Comparison of ENCODE assay signal across 19 mouse cellular contexts in genomic region chr8:115855934-115856629, GRCm38 (mm10).
DNase-seq lines count a peak whose midpoint lies in the region; ATAC-seq and TF ChIP-seq lines count a peak whose summit lies in the region.
"Had no signal": no experiment of that assay in that cellular context is flagged by ENCODE, and none has a peak within 500 bp of the region (broad histone marks: within the 10 kb centered on the region; RNA-seq: fewer than 3 reads in every experiment).

No protein-coding gene starts in this region.

- H3K79me3 ChIP-seq in C2C12 (ENCODE audit: low read depth): no peaks in the 10 kb centered on the region

- in situ Hi-C loops in Patski (cut with MboI; ENCODE audit: low pct_unique_long_range_greater_than_20kb): no loop called here

- H3ac ChIP-seq in C2C12 (ENCODE audit: control insufficient read depth, insufficient read length, low read depth): no peak overlapping the region

- ATAC-seq in Patski: no peak
- ATAC-seq: hindbrain, embryonic 16.5 days; midbrain, embryonic 13.5 days had no signal

- peak; percentile 24 for DNase-seq in Patski (ENCODE audit: low read depth, low spot score)
- DNase-seq in kidney, adult 11 months: peak; percentile 73
- peak; percentile 71 for DNase-seq in kidney, postnatal 14 days
- DNase-seq in spleen, postnatal 4 days (ENCODE audit: low spot score in 2 of 2): no peak
- DNase-seq in ovary, postnatal 36 days (ENCODE audit: low spot score): no peak
- DNase-seq in layer of hippocampus, adult 8-10 months (ENCODE audit: low spot score in 2 of 2): no peak
- DNase-seq: cerebellum, postnatal 14 days; heart, adult 18-20 months; heart, postnatal 10 days; layer of hippocampus, adult 9-11 months; liver, postnatal 0 days; lung, postnatal 36 days had no signal

- no peak overlapping the region for H3K4me3 ChIP-seq in C2C12 (ENCODE audit: insufficient read depth, poor library complexity, severe bottlenecking)
- H3K4me3 ChIP-seq: embryonic facial prominence, embryonic 13.5 days; forebrain, embryonic 12.5 days; limb, embryonic 10.5 days; midbrain, embryonic 13.5 days; stomach, embryonic 15.5 days had no signal

- no peaks in the 10 kb centered on the region for H3K79me2 ChIP-seq in C2C12 (ENCODE audit: control insufficient read depth, insufficient read depth)

- CTCF ChIA-PET in Patski (lab: Charles Lee): no interaction called here

- H3K27me3 ChIP-seq in C2C12 (ENCODE audit: control insufficient read depth, insufficient read depth, insufficient read length) (no peaks in the 10 kb centered on the region), Patski (no peaks in the 10 kb centered on the region)
- H3K27me3 ChIP-seq: embryonic facial prominence, embryonic 13.5 days; forebrain, embryonic 12.5 days; midbrain, embryonic 13.5 days; stomach, embryonic 15.5 days had no signal

- POLR2A ChIA-PET in Patski (lab: Charles Lee): no interaction called here

- no peaks in the 10 kb centered on the region for H3K36me3 ChIP-seq in C2C12 (ENCODE audit: control insufficient read depth, insufficient read depth)
- H3K36me3 ChIP-seq: embryonic facial prominence, embryonic 13.5 days; forebrain, embryonic 12.5 days; limb, embryonic 10.5 days; midbrain, embryonic 13.5 days; stomach, embryonic 15.5 days had no signal

- no peak for TF ChIP-seq CTCF in C2C12 (IDR thresholded peaks at IDR 0.05; ENCODE audit: control insufficient read depth, insufficient read depth, insufficient read length)
- no peak for TF ChIP-seq CTCF in Patski (IDR thresholded peaks at IDR 0.05)

TF ChIP-seq in C2C12, 6 proteins besides CTCF, POLR2A, EP300 and RAD21:
- no peak for TF ChIP-seq MAX (IDR thresholded peaks at IDR 0.05)
- TF ChIP-seq USF1 (IDR thresholded peaks at IDR 0.05; ENCODE audit: low read depth): peak; percentile 3

Comparison
In these comparisons a context has a peak if more than half of its experiments do, and no peak if none do; other contexts are left out.
1. DNase-seq: peak in Patski (single experiment), kidney, adult 11 months (single experiment) and kidney, postnatal 14 days (single experiment); none in spleen, postnatal 4 days (0 of 2), ovary, postnatal 36 days (single experiment) and layer of hippocampus, adult 8-10 months (0 of 2).